Mouse (Mus musculus): ENCODE data around the gene Sh3bp1. TPM values are rescaled to one million over a fixed set of nuclear protein-coding genes. Genes with fewer than 3 reads are reported as not detected.

The Sh3bp1 gene
- polyA plus RNA-seq, 1 experiment, result 3.3 TPM

DNA sequence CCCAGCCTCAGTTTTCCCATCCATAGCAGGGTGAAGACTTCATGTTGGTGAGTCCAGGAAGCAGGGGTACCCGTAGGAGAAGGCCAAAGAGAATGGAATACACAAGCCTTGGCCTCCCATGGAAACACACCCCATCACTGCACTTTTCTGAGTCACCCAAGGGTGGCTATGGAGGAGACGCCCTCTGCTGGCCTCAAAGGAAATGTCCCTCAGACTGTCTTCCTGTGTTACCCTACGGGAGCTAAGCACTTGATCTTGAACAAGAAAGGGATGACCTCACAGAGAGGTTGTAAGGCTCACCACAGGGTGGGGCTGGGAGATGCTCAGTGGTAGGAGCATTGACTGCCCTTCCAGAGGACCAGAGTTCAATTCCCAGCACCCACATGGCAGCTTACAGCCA lies 32.0 kb downstream of the Sh3bp1 start:
- TF ChIP-seq POLR2A (IDR thresholded peaks at IDR 0.05; ENCODE audit: control insufficient read depth, low read depth, low read length) (no peak), CTCF (IDR thresholded peaks at IDR 0.05; ENCODE audit: control insufficient read depth, insufficient read depth, insufficient replicate concordance, low read depth, low read length) (peak; percentile 62; the same call in 1 of the 2 replicates)
- Histone ChIP-seq H3K27ac (ENCODE audit: control insufficient read depth, insufficient read depth, low read depth, low read length) (no peak overlapping the region), H3K4me3 (ENCODE audit: control insufficient read depth, low read depth, low read length) (no peak overlapping the region), H3K36me3 (ENCODE audit: control insufficient read depth, insufficient read depth, low read length) (no peaks in the 10 kb centered on the region), H3K27me3 (ENCODE audit: control insufficient read depth, insufficient read depth, low read length) (no peaks in the 10 kb centered on the region), H3K4me1 (ENCODE audit: control insufficient read depth, insufficient read depth, low read length) (peaks cover 20% of the 10 kb centered on the region)

DNA sequence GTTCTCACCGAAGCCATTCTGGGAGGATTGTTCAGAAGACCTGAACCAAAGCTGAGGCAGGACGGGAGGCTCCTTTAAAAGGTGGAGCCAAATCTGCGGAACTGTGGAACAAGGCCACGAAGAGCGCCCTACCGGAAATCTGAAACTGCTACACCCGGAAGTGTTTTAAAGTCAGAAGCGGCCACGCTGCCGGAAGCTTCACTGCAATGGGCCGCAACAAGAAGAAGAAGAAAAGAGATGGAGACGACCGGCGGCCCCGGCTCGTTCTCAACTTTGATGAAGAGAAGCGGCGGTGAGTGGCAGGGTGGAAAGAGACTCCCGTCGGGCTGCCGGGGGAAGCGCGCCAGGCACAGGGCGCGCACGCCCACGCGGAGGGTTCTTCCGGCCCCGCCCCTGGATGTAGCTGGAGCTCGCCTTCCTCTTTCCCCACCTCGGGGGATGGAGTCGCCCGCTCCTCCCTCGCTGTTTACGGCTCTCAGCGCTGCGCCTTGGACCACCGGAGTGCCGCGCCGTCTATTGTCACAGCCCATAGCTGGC lies 35.3 kb downstream of the Sh3bp1 start, which contains the start of gene Nol12:
Nol12 (plus strand) TSS at position 150 of the 537 bp plus-strand sequence.
- peak within 1 kb of the TSS; percentile 95 for H3K4me3 ChIP-seq (ENCODE audit: control insufficient read depth, low read depth, low read length)
- H3K27me3 ChIP-seq (ENCODE audit: control insufficient read depth, insufficient read depth, low read length), result no peaks in the 10 kb centered on the region
- peak within 1 kb of the TSS; percentile 95 for H3K27ac ChIP-seq (ENCODE audit: control insufficient read depth, insufficient read depth, low read depth, low read length)
- TF ChIP-seq POLR2A (IDR thresholded peaks at IDR 0.05; ENCODE audit: control insufficient read depth, low read depth, low read length) (peak; percentile 64; the same call in 1 of the 2 replicates), CTCF (IDR thresholded peaks at IDR 0.05; ENCODE audit: control insufficient read depth, insufficient read depth, insufficient replicate concordance, low read depth, low read length) (no peak)
- no peaks in the 10 kb centered on the region for H3K36me3 ChIP-seq (ENCODE audit: control insufficient read depth, insufficient read depth, low read length)
- H3K4me1 ChIP-seq (ENCODE audit: control insufficient read depth, insufficient read depth, low read length), result peaks cover 4% of the 10 kb centered on the region

DNA sequence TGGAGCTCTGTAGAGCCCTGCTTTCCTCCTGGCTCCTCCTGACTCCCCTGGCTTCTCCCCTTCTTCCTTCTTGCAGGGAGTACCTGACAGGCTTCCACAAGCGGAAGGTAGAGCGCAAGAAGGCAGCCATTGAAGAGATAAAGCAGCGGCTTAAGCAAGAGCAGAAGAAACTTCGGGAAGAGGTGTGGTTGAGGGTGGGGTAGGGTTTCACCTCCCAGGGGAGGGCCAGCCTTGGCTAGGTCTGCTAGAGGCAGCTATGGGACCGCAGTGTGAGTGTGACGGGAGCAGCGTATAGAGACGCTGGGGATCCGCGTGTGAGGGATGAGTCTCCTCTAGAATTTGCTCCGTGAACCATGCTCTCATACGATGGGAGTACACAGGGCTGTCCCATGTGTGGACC lies 36.8 kb downstream of the Sh3bp1 start:
- H3K27ac ChIP-seq (ENCODE audit: control insufficient read depth, insufficient read depth, low read depth, low read length), result no peak overlapping the region
- no peaks in the 10 kb centered on the region for H3K27me3 ChIP-seq (ENCODE audit: control insufficient read depth, insufficient read depth, low read length)
- TF ChIP-seq POLR2A (IDR thresholded peaks at IDR 0.05; ENCODE audit: control insufficient read depth, low read depth, low read length) (no peak), CTCF (IDR thresholded peaks at IDR 0.05; ENCODE audit: control insufficient read depth, insufficient read depth, insufficient replicate concordance, low read depth, low read length) (no peak)
- peaks cover 4% of the 10 kb centered on the region for H3K4me1 ChIP-seq (ENCODE audit: control insufficient read depth, insufficient read depth, low read length)
- peaks cover 2% of the 10 kb centered on the region for H3K36me3 ChIP-seq (ENCODE audit: control insufficient read depth, insufficient read depth, low read length)
- no peak overlapping the region for H3K4me3 ChIP-seq (ENCODE audit: control insufficient read depth, low read depth, low read length)

DNA sequence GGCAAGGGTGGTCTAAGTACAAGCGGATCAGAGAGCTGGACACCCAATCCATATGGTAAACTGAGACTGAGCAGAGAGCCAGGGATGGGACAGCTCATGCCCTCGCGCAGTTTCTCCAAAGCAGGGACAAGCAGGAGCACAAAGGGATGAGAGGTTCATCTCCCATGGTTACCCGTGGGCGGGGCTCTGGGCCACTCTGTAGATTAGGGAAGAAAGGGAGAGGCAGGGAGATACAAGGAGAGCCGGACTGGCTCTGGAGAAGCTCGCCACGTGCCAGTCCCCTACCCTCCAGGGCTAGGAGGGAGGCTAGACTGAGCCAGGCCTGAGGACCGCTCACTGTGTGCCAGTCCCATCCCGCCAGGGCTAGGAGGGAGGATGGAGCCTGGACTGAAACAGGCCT lies 37.7 kb downstream of the Sh3bp1 start:
- no peaks in the 10 kb centered on the region for H3K27me3 ChIP-seq (ENCODE audit: control insufficient read depth, insufficient read depth, low read length)
- no peak overlapping the region for H3K4me3 ChIP-seq (ENCODE audit: control insufficient read depth, low read depth, low read length)
- H3K36me3 ChIP-seq (ENCODE audit: control insufficient read depth, insufficient read depth, low read length), result peaks cover 2% of the 10 kb centered on the region
- TF ChIP-seq CTCF (IDR thresholded peaks at IDR 0.05; ENCODE audit: control insufficient read depth, insufficient read depth, insufficient replicate concordance, low read depth, low read length), result no peak
- no peak for TF ChIP-seq POLR2A (IDR thresholded peaks at IDR 0.05; ENCODE audit: control insufficient read depth, low read depth, low read length)
- H3K27ac ChIP-seq (ENCODE audit: control insufficient read depth, insufficient read depth, low read depth, low read length), result no peak overlapping the region
- H3K4me1 ChIP-seq (ENCODE audit: control insufficient read depth, insufficient read depth, low read length), result peaks cover 4% of the 10 kb centered on the region

DNA sequence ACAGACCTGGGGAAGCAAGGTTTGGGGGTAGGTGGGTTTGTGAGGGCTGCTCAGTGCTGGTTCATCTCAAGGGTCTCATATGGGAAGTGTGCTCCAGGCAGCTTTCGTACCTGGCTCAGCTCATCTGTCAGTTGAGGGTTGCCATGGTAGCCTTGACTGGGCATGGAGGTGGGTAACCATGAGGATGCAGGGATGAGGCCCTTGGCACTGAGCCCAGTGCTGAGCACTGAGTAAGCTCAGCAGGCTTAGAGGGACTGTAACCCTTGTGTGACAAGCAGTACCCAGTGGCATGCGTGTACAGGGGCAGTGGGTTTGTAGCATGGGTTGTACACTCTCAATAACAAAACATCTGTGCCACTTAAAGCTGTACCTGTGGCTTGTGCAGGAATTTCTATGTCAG lies 38.4 kb downstream of the Sh3bp1 start:
- Histone ChIP-seq H3K36me3 (ENCODE audit: control insufficient read depth, insufficient read depth, low read length) (peaks cover 2% of the 10 kb centered on the region), H3K4me1 (ENCODE audit: control insufficient read depth, insufficient read depth, low read length) (peaks cover 4% of the 10 kb centered on the region), H3K27ac (ENCODE audit: control insufficient read depth, insufficient read depth, low read depth, low read length) (no peak overlapping the region)

DNA sequence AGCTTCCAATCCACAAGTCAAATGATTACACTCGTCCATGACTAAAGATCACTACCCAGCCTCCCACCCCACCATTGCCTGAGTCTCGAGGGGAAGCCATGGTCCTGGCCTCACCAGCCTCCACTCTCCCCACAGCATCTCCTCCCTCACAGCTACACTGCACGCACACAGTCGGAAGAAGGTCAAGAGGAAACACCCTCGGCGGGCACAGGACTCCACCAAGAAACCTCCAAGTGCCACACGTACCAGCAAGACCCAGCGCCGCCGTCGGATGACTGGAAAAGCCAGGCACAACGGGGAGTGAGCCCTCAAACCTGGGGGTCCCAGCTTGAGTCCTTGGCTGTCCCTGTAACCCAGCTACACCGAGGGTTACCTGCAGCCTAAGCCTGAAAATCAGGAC lies 40.8 kb downstream of the Sh3bp1 start:
- H3K27ac ChIP-seq (ENCODE audit: control insufficient read depth, insufficient read depth, low read depth, low read length), result no peak overlapping the region
- peaks cover 2% of the 10 kb centered on the region for H3K36me3 ChIP-seq (ENCODE audit: control insufficient read depth, insufficient read depth, low read length)
- no peaks in the 10 kb centered on the region for H3K27me3 ChIP-seq (ENCODE audit: control insufficient read depth, insufficient read depth, low read length)
- TF ChIP-seq CTCF (IDR thresholded peaks at IDR 0.05; ENCODE audit: control insufficient read depth, insufficient read depth, insufficient replicate concordance, low read depth, low read length), result no peak
- TF ChIP-seq POLR2A (IDR thresholded peaks at IDR 0.05; ENCODE audit: control insufficient read depth, low read depth, low read length), result no peak
- no peak overlapping the region for H3K4me3 ChIP-seq (ENCODE audit: control insufficient read depth, low read depth, low read length)
- H3K4me1 ChIP-seq (ENCODE audit: control insufficient read depth, insufficient read depth, low read length), result peaks cover 2% of the 10 kb centered on the region; the same call in 1 of the 2 replicates

More for the DNA sequence above, 38.4 kb downstream of the Sh3bp1 start:
- TF ChIP-seq POLR2A (IDR thresholded peaks at IDR 0.05; ENCODE audit: control insufficient read depth, low read depth, low read length), result no peak
- no peak for TF ChIP-seq CTCF (IDR thresholded peaks at IDR 0.05; ENCODE audit: control insufficient read depth, insufficient read depth, insufficient replicate concordance, low read depth, low read length)
- Histone ChIP-seq H3K4me3 (ENCODE audit: control insufficient read depth, low read depth, low read length) (no peak overlapping the region), H3K27me3 (ENCODE audit: control insufficient read depth, insufficient read depth, low read length) (no peaks in the 10 kb centered on the region)

DNA sequence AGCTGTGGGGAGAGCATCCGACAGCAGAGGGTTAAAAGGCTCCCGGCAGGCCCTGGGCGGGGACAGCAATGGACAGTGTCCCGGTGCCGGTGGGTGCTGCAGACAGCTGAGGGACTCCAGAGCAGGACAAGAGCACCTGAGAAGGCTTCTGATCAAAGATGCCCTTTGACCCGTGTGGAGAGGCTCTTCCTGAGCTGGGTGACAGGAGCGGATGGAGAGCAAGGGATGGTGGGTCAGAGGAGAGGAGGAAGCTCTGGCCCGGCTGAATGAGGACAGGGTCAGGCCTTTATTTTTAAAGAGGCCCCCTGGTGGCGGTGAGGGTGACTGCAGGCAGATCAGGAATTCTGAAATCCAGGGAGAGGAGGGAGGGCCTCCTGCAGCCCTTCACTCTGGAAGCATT lies 43.1 kb downstream of the Sh3bp1 start:
- H3K4me1 ChIP-seq (ENCODE audit: control insufficient read depth, insufficient read depth, low read length), result no peaks in the 10 kb centered on the region; the same call in 1 of the 2 replicates
- peak; percentile 59; the same call in 1 of the 2 replicates for TF ChIP-seq CTCF (IDR thresholded peaks at IDR 0.05; ENCODE audit: control insufficient read depth, insufficient read depth, insufficient replicate concordance, low read depth, low read length)
- TF ChIP-seq POLR2A (IDR thresholded peaks at IDR 0.05; ENCODE audit: control insufficient read depth, low read depth, low read length), result no peak
- H3K36me3 ChIP-seq (ENCODE audit: control insufficient read depth, insufficient read depth, low read length), result peaks cover 2% of the 10 kb centered on the region
- no peak overlapping the region for H3K27ac ChIP-seq (ENCODE audit: control insufficient read depth, insufficient read depth, low read depth, low read length)
- no peak overlapping the region for H3K4me3 ChIP-seq (ENCODE audit: control insufficient read depth, low read depth, low read length)
- no peaks in the 10 kb centered on the region for H3K27me3 ChIP-seq (ENCODE audit: control insufficient read depth, insufficient read depth, low read length)
